Mouse (Mus musculus) A20 (cell line): ENCODE data around the gene Krtap12-1.
"Not testable (repeated sequence)": the region's sequence is repeated elsewhere in the genome, so short reads cannot be mapped to it uniquely, and the experiment has no call there.

Experiments
- DNase-seq: peaks from one replicate; pipeline ENCODE4 v3.0.0-alpha.2; 2011; ENCODE audit warnings: low read depth, low spot score

Gene Krtap12-1

GRCm38 (mm10) chr10:77720299-77720698, at the start of gene Krtap12-1:
Krtap12-1 (plus strand) TSS chr10:77720599.
- DNase-seq = not testable (repeated sequence)

- DNase-seq = peak; percentile 59
Observed at GRCm38 (mm10) chr10:77670710-77671109, 49.7 kb upstream of the Krtap12-1 start.

- DNase-seq = no peak
Observed at GRCm38 (mm10) chr10:77671519-77671918, 48.9 kb upstream of the Krtap12-1 start.

- DNase-seq = peak; percentile 89
Observed at GRCm38 (mm10) chr10:77673765-77674164, 46.6 kb upstream of the Krtap12-1 start.

GRCm38 (mm10) chr10:77677562-77677961, 42.8 kb upstream of the Krtap12-1 start:
- peak; percentile 80 for DNase-seq

DNA sequence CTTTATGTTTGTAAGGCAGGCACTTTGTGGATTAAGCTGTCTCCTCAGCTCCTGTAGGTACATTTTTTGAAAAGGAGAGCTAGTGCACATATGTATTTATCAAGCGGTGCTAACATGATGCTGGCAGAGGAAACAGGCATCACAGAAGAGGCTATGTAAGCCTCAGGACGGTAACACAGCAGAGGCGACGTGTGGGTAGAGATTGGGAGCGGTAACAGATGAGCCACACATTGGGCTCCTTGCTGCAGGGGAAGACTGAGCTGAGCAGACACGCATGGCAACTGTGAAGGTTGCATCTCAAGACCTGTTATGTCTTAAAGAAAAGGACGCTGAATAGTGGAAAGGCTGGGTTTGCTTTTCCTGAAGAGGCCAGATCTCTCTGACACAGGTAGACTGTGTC, 37.4 kb upstream of the Krtap12-1 start:
- no peak for DNase-seq

GRCm38 (mm10) chr10:77684181-77684580, 36.2 kb upstream of the Krtap12-1 start:
- no peak for DNase-seq

DNA sequence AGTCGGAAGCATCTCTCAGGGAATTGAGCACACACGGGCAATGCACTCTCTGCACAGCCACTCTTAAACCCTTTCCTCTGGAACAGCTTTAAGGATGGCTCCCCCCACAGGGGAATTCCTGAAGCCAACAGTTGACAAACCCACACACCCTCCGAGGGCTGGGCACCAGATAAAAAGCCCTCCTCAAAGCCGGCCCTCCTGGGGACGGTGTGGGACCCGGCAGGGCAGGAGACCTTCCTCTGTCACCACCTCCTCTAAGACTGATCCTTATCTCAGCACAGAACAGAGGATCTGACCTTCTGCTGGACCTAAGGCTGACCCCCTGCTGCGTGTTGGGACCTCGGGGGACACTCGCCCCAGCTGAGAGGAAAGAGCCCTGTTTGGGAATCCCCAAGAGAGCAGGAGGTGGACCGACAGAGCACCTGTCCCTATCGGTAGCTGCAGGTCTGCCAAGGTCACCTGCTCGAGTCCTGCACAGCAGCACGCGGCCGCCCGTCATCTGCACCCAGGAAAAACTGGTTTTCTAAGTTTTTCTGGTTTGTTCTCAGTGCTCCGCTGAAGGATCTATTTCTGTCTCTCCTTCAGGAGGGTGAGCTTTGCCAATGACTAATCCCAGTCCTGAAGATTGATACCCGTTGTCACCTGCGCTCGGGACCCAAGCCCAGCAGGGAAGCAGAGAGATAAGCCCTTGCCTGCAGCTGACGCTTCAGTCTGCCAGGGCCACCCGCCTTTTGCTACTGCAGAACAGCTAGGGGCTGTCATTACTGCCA, 34.3 kb upstream of the Krtap12-1 start, which contains the start of gene Tspear:
Gene Tspear, plus strand, starts transcription at position 675 of the 770 bp plus-strand sequence.
- DNase-seq = no peak

GRCm38 (mm10) chr10:77687021-77687420, 33.4 kb upstream of the Krtap12-1 start:
- no peak for DNase-seq

DNA sequence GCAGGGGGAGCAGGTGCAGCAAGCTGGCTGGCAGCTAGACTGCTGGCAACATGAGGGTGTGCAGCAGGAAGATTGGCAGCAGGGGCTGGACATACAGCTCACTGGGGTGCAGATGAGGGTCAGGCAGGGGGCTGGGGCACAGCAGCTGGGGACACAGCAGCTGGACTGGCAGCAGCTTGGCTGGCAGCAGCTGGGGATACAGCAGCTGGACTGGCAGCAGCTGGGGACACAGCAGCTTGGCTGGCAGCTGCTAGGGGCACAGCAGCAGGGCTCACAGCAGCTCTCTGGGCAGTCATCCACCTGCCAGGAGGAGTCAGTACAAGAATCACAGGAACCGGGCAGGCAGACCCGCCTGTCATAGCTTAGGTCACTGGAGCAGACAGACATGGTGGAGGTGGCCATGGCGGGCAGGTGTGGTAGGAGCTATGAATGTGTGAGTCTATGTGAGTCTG, 30.0 kb upstream of the Krtap12-1 start, which contains the start of gene Gm19402:
Gene Gm19402, minus strand, starts transcription at position 402 of the 452 bp plus-strand sequence.
- not testable (repeated sequence) for DNase-seq

GRCm38 (mm10) chr10:77697133-77697532, 23.3 kb upstream of the Krtap12-1 start, which contains the start of gene Gm9508:
Gm9508 (minus strand) TSS chr10:77697233.
- no peak for DNase-seq

- DNase-seq = no peak
Observed at GRCm38 (mm10) chr10:77706326-77706725, 14.1 kb upstream of the Krtap12-1 start, which contains the start of gene Gm10272. Gm10272 (plus strand) TSS chr10:77706626.

DNA sequence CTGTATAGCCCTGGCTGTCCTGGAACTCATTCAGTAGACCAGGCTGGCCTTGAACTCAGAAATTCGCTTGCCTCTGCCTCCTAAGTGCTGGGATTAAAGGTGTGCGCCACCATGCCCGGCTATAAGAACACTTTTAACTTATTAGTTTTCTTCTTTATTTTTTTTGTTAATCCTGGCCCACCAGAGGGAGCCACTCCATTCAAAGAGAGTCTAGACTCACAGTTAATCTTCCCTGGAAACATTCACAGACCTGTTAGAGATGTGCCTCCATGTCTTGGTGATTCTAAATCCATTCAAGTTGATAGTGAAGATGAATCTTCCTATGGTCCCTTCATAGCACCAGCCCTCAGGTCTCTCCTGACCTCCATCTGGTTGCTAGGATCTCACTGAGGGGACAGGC, 10.6 kb upstream of the Krtap12-1 start:
- no peak for DNase-seq

GRCm38 (mm10) chr10:77711157-77711556, 9.2 kb upstream of the Krtap12-1 start, which contains the start of gene Gm10024:
Gm10024 (plus strand) TSS chr10:77711457.
- not testable (repeated sequence) for DNase-seq

DNA sequence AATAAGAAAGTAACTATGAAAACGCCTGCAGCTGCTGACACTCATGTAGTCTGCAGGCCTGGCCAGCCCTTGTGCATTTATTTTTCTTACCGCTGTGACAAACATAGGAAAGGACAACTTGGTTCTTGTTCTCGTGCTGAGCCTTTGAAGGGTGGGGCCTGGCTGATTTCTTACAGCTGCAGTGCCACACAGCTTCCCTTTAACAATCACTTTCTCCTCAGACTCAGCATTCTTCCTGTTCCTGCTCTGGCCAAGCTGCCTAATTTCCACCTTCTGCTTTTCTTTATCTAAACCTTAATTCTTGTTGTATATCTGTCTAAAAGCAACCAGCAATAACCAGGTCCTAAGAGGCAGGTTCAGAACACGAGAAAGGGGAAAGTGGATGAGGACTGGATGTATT, 6.7 kb upstream of the Krtap12-1 start:
- peak; percentile 31 for DNase-seq

DNA sequence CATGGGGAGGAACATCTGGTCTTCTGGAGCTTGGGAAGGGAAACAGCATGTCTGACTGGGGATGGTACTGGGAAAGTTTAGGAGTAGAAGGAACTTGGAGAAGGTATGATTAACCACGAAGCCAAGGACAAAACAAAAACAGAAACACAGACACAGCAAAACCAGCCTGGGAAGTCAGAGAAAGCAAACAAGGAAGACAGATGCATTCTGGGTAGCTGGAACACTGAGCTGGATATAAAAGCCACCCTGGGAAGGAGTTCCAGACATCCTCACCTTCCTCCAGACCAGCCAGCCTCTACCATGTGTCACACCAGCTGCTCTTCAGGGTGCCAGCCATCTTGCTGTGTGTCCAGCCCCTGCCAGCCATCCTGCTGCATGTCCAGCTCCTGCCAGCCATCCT, 4.9 kb upstream of the Krtap12-1 start, which contains the start of gene Gm10142:
Gene Gm10142, plus strand, starts transcription at position 301 of the 400 bp plus-strand sequence.
- no peak for DNase-seq

GRCm38 (mm10) chr10:77724855-77725254, 4.5 kb downstream of the Krtap12-1 start:
- peak; percentile 37 for DNase-seq

- DNase-seq = no peak
Observed at GRCm38 (mm10) chr10:77726186-77726585, 5.8 kb downstream of the Krtap12-1 start, which contains the start of gene Gm10100. Gm10100 (plus strand) TSS chr10:77726486.

DNA sequence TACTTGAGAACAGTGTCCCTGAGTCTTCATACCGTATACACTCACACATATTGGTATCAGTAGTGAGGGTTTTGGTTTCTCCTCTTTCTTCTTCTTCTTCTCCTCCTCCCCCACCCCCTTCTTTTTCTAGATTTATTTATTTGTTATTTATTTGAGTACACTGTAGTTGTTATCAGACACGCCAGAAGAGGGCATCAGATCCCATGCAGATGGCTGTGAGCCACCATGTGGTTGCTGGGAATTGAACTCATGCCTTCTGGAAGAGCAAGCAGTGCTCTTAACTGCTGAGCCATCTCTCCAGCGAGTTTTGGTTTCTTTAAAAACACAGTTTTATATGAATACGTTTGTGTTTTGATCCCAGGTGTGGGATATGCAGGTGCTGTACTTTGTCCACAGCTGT, 7.9 kb downstream of the Krtap12-1 start:
- peak; percentile 49 for DNase-seq

DNA sequence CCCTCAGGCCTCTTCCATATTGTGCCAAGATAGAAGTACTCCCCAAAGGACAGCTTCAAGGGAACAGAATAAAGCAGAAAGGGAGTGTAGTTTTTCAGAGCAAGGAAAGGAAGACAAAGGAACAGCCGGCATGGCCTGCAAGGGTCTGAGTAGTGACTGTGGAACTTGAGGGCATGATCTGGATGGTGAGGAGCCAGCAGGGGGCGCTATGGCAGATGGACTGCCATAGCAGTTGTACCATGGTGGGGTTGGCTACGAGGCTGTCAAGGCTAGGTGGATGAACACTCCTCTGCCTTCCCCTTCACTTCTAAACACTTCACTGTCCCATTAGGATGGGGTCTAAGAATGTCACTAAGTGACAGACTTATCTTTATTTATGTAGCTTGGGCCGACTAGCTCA, 8.8 kb downstream of the Krtap12-1 start:
- peak; percentile 59 for DNase-seq

DNA sequence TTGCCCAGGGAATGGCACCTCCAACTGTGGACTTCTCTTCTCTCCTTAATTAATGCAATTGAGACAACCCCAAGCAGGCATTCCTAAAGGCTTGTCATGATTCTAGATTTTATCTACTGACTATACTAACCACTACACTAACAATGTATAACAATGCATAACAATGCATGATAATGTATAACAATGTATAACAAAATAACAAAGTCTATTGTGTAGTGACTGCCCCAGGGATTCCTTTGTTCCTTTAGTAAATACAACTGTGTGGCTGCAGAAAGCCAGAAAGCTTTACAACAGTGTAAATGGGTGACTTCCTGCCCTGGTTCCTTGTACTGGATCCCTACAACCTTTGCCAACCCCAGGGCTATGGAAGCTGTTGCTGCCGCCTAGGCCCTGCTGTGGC, 15.5 kb downstream of the Krtap12-1 start:
- no peak for DNase-seq

GRCm38 (mm10) chr10:77738929-77739328, 18.5 kb downstream of the Krtap12-1 start:
- no peak for DNase-seq
